Mouse (Mus musculus) olfactory bulb, adult 2 months (tissue): Measurements from ENCODE around the gene Syngr1. TPM values are rescaled to one million over a fixed set of nuclear protein-coding genes. Genes with fewer than 3 reads are reported as not detected.

ENCODE experiments used
- H3K27ac ChIP-seq: fragments of 200-500 bp; 2 replicates; pipeline ENCODE4 v1.5.1; 2012; ENCODE audit warnings: low read depth, low read length; ENCODE audit not compliant: insufficient read depth
- H3K4me1 ChIP-seq: fragments of 200-500 bp; 2 replicates; pipeline ENCODE4 v1.6.1; 2012; ENCODE audit warnings: low read length; ENCODE audit not compliant: control insufficient read depth, insufficient read depth
- H3K4me3 ChIP-seq: fragments of 200-500 bp; 2 replicates; pipeline ENCODE4 v1.5.1; 2012; ENCODE audit warnings: mild to moderate bottlenecking, low read depth, low read length, moderate library complexity; ENCODE audit not compliant: insufficient read depth
- CTCF ChIP-seq: fragments of 200-500 bp; IDR thresholded peaks from 2 replicates; pipeline ENCODE4 v1.5.1; 2012; ENCODE audit warnings: low read depth, mild to moderate bottlenecking, low read length, moderate library complexity; ENCODE audit not compliant: insufficient read depth
- POLR2A ChIP-seq: fragments of 200-500 bp; IDR thresholded peaks from 2 replicates; pipeline ENCODE4 v1.6.1; 2012; ENCODE audit warnings: mild to moderate bottlenecking, low read depth, low read length, moderate library complexity; ENCODE audit not compliant: insufficient read depth
- WGBS: fragments of 180-500 bp; shearing (Covaris S2); methylation state at CpG from one replicate; pipeline ENCODE4 v1.1.7; 2018; 5-methylcytosine and 5-hydroxymethylcytosine counted together
- polyA plus RNA-seq: library from polyadenylated mRNA; stranded (reverse); fragments of >200 nt; gene quantifications from 2 replicates; pipeline ENCODE4 v1.2.4, GENCODE M21; 2012; ENCODE audit warnings: low replicate concordance; ENCODE audit not compliant: missing spikeins, insufficient read depth, insufficient read length

Syngr1 gene
- polyA plus RNA-seq, 1 experiment, result 72.7 TPM

GRCm38 (mm10) chr15:80094201-80094600 lies 3.1 kb downstream of the Syngr1 start:
- TF ChIP-seq CTCF (no peak), POLR2A (no peak)
- 88% methylated on average over 13 of the region's 13 CpGs for WGBS
- Histone ChIP-seq H3K4me1 (peaks cover 61% of the 10 kb centered on the region), H3K27ac (no peak overlapping the region), H3K4me3 (no peak overlapping the region)

- TF ChIP-seq CTCF, result no peak
- WGBS, result 36% methylated on average over 1 of the region's 1 CpGs
- Histone ChIP-seq H3K4me3 (no peak overlapping the region), H3K27ac (no peak overlapping the region), H3K4me1 (peaks cover 69% of the 10 kb centered on the region)
Measured at GRCm38 (mm10) chr15:80095596-80095995, 4.5 kb downstream of the Syngr1 start.

GRCm38 (mm10) chr15:80096406-80096805 lies 5.3 kb downstream of the Syngr1 start:
- TF ChIP-seq CTCF (no peak), POLR2A (no peak)
- 44% methylated on average over 10 of the region's 10 CpGs for WGBS
- H3K4me1 ChIP-seq, result peaks cover 75% of the 10 kb centered on the region
- H3K27ac ChIP-seq, result no peak overlapping the region
- no peak overlapping the region for H3K4me3 ChIP-seq

- Histone ChIP-seq H3K4me1 (peaks cover 77% of the 10 kb centered on the region), H3K4me3 (no peak overlapping the region), H3K27ac (peak overlapping the region; percentile 7; the same call in 1 of the 2 replicates)
- WGBS, result 26% methylated on average over 20 of the region's 20 CpGs
- TF ChIP-seq CTCF (no peak), POLR2A (no peak)
Measured at GRCm38 (mm10) chr15:80096946-80097881, 6.1 kb downstream of the Syngr1 start.

GRCm38 (mm10) chr15:80097999-80098461 lies 6.9 kb downstream of the Syngr1 start:
- peaks cover 78% of the 10 kb centered on the region for H3K4me1 ChIP-seq
- no peak overlapping the region for H3K4me3 ChIP-seq
- TF ChIP-seq POLR2A (no peak), CTCF (no peak)
- 50% methylated on average over 8 of the region's 8 CpGs for WGBS
- H3K27ac ChIP-seq, result 0 out of 2 replicates have a peak overlapping the region, but pooled peaks have one; percentile 7

GRCm38 (mm10) chr15:80098809-80099208 lies 7.7 kb downstream of the Syngr1 start:
- WGBS, result 48% methylated on average over 9 of the region's 9 CpGs
- Histone ChIP-seq H3K4me1 (peaks cover 81% of the 10 kb centered on the region), H3K4me3 (no peak overlapping the region), H3K27ac (0 out of 2 replicates have a peak overlapping the region, but pooled peaks have one; percentile 0)
- TF ChIP-seq CTCF (no peak), POLR2A (no peak)

- H3K4me3 ChIP-seq, result no peak overlapping the region
- H3K27ac ChIP-seq, result no peak overlapping the region
- no peak for TF ChIP-seq CTCF
- 74% methylated on average over 3 of the region's 3 CpGs for WGBS
- peaks cover 76% of the 10 kb centered on the region for H3K4me1 ChIP-seq
Measured at GRCm38 (mm10) chr15:80099477-80099876, 8.3 kb downstream of the Syngr1 start.

GRCm38 (mm10) chr15:80100196-80100595 lies 9.1 kb downstream of the Syngr1 start:
- 70% methylated on average over 3 of the region's 3 CpGs for WGBS
- peaks cover 80% of the 10 kb centered on the region for H3K4me1 ChIP-seq
- TF ChIP-seq CTCF (no peak), POLR2A (no peak)
- H3K27ac ChIP-seq, result peak overlapping the region; percentile 36; the same call in 1 of the 2 replicates
- no peak overlapping the region for H3K4me3 ChIP-seq

- Histone ChIP-seq H3K4me1 (peaks cover 76% of the 10 kb centered on the region), H3K27ac (peak overlapping the region; percentile 36; the same call in 1 of the 2 replicates), H3K4me3 (no peak overlapping the region)
- no peak for TF ChIP-seq POLR2A
- no peak for TF ChIP-seq CTCF
- WGBS, result 54% methylated on average over 10 of the region's 10 CpGs
Measured at GRCm38 (mm10) chr15:80100871-80101270, 9.7 kb downstream of the Syngr1 start.
